Mouse (Mus musculus) neural tube, embryonic 11.5 days (tissue): Measurements from ENCODE around the gene Nxnl1. TPM values are rescaled to one million over a fixed set of nuclear protein-coding genes. Genes with fewer than 3 reads are reported as not detected.

Experiments used
- ATAC-seq: fragments of 200-750 bp; cut with Nextera tagmentation; 2 replicates; pipeline ENCODE4 v1.8.0; 2017; ENCODE audit warnings: moderate number of reproducible peaks, mild to moderate bottlenecking, moderate TSS enrichment, moderate library complexity; ENCODE audit not compliant: insufficient read depth, low FRiP score, low TSS enrichment
- DNase-seq: peaks from one replicate; pipeline ENCODE4 v3.0.0-alpha.2; 2015; ENCODE audit warnings: low spot score
- H3K27ac ChIP-seq: fragments of 300-500 bp; sonication (generic); 2 replicates; pipeline ENCODE4 v1.5.1; 2014; ENCODE audit warnings: low read depth, mild to moderate bottlenecking, low read length
- H3K27me3 ChIP-seq: fragments of 300-500 bp; sonication (generic); 2 replicates; pipeline ENCODE4 v1.6.1; 2014; ENCODE audit warnings: mild to moderate bottlenecking, low read length, mixed read lengths; ENCODE audit not compliant: control insufficient read depth, insufficient read depth
- H3K36me3 ChIP-seq: fragments of 300-500 bp; sonication (generic); 2 replicates; pipeline ENCODE4 v1.6.1; 2014; ENCODE audit warnings: mild to moderate bottlenecking, low read length, moderate library complexity, mixed read lengths; ENCODE audit not compliant: control insufficient read depth, insufficient read depth
- H3K4me1 ChIP-seq: fragments of 300-500 bp; sonication (generic); 2 replicates; pipeline ENCODE4 v1.6.1; 2014; ENCODE audit warnings: low read length, mixed read lengths; ENCODE audit not compliant: control insufficient read depth, insufficient read depth
- H3K4me2 ChIP-seq: fragments of 300-500 bp; sonication (generic); 2 replicates; pipeline ENCODE4 v1.6.1; 2014; ENCODE audit warnings: low read depth, mild to moderate bottlenecking, moderate library complexity
- H3K4me3 ChIP-seq: fragments of 300-500 bp; sonication (generic); 2 replicates; pipeline ENCODE4 v1.5.1; 2014; ENCODE audit warnings: low read depth, low read length
- H3K9ac ChIP-seq: fragments of 300-500 bp; sonication (generic); 2 replicates; pipeline ENCODE4 v1.6.1; 2014; ENCODE audit warnings: mild to moderate bottlenecking, low read length
- H3K9me3 ChIP-seq: fragments of 300-500 bp; sonication (generic); 2 replicates; pipeline ENCODE4 v1.6.1; 2016; ENCODE audit warnings: low read length; ENCODE audit not compliant: control insufficient read depth
- WGBS: fragments of 180-500 bp; shearing (Covaris S2); extraction: QIAGEN DNeasy Blood & Tissue Kit; methylation state at CpG from one replicate; pipeline ENCODE4 v1.1.7; 2014; 5-methylcytosine and 5-hydroxymethylcytosine counted together
- polyA plus RNA-seq: library from polyadenylated mRNA; unstranded; fragments of >200 nt; fragmentation: Nextera tagmentation; extraction: Ambion mirVana; gene quantifications from 2 replicates; pipeline ENCODE4 v1.2.1, GENCODE M21; 2014

Gene Nxnl1
- polyA plus RNA-seq, 1 experiment from 2014 or later: not detected

DNA sequence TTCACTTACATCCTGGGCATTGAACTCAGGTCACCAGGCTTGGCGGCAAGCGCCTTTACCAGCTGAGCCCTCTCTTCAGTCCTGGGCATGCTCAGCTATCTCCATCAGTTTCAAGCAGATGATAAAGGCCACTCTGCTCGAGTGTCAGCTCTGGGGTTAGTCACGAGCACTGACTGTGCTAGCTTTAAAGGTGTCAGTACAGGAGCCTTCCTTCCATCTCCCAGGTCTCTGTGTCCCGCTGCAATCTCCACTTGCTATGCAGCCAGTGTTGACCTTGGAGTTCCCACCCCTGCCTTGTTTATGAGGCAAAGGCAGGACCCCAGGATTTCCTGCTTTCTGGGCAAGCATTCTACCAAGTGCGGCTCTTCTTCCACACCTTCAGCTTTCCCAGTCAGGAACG, 1.2 kb upstream of the Nxnl1 start:
- Histone ChIP-seq H3K27me3 (peaks cover 18% of the 10 kb centered on the region), H3K36me3 (no peaks in the 10 kb centered on the region), H3K4me1 (peaks cover 9% of the 10 kb centered on the region; the same call in 1 of the 2 replicates), H3K4me3 (no peak overlapping the region), H3K9ac (no peak overlapping the region), H3K9me3 (0 out of 2 replicates have a peak, but pooled peaks cover 3% of the 10 kb centered on the region), H3K27ac (no peak overlapping the region), H3K4me2 (no peak overlapping the region)
- ATAC-seq (no peak), DNase-seq (no peak)
- 75% methylated on average over 7 of the region's 7 CpGs for WGBS

DNA sequence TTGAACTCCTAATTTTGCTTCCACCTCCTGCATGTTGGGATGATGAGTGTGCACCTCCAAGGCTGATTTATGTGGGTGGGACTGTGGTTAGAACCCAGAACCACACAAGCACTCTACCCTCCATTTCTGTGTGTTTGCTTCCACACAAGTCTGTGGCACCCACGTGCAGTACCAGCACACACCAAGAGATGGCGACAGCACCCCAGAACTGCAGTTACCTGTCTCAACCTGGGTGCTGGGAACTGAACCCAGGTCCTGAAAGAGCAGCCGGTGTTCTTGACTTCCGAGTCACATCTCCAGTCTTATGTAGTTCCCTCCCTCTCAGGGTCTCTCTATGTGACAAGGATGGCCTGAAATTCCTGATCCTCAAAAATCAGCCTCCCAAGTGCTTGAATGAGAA, 2.4 kb downstream of the Nxnl1 start:
- no peak overlapping the region for H3K27ac ChIP-seq

DNA sequence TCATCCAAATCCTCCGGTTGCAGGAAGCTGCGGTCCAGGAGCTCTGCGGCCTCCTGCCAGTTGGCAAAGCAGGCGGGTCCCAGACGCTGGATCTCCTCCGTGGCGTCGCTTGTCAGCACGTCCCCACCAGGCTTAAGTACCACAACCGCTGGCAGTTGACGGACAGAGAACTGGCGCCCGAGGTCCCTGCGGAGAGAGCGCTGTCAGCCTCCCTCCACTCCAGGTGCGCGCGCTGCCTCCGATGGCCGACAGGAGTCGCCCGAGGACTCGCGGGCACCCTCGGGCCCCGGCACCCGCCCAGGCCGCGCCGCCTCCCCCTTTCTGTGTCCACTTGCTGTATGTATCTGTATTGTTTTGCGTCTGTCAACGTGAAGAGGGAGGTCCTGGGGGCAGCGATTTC, 3.6 kb downstream of the Nxnl1 start:
- WGBS: under 1% methylated on average over 33 of the region's 33 CpGs
- H3K27me3 ChIP-seq: peaks cover 54% of the 10 kb centered on the region
- ATAC-seq (peak; percentile 27; the same call in 1 of the 2 replicates), DNase-seq (peak; percentile 71)
- 0 out of 2 replicates have a peak, but pooled peaks cover 3% of the 10 kb centered on the region for H3K9me3 ChIP-seq
- H3K27ac ChIP-seq: no peak overlapping the region
- H3K9ac ChIP-seq: no peak overlapping the region
- no peaks in the 10 kb centered on the region for H3K36me3 ChIP-seq
- peak overlapping the region; percentile 2; the same call in 1 of the 2 replicates for H3K4me2 ChIP-seq
- peaks cover 4% of the 10 kb centered on the region; the same call in 1 of the 2 replicates for H3K4me1 ChIP-seq
- H3K4me3 ChIP-seq: no peak overlapping the region

More for the DNA sequence above, 2.4 kb downstream of the Nxnl1 start:
- WGBS: 91% methylated on average over 4 of the region's 4 CpGs
- H3K4me2 ChIP-seq: no peak overlapping the region
- H3K36me3 ChIP-seq: no peaks in the 10 kb centered on the region
- no peaks in the 10 kb centered on the region for H3K4me1 ChIP-seq
- H3K9ac ChIP-seq: no peak overlapping the region
- H3K4me3 ChIP-seq: no peak overlapping the region
- no peak for ATAC-seq
- H3K27me3 ChIP-seq: peaks cover 47% of the 10 kb centered on the region
- DNase-seq: no peak
- 0 out of 2 replicates have a peak, but pooled peaks cover 3% of the 10 kb centered on the region for H3K9me3 ChIP-seq

GRCm38 (mm10) chr8:71561401-71561800, 5.0 kb downstream of the Nxnl1 start:
- Histone ChIP-seq H3K4me1 (peaks cover 4% of the 10 kb centered on the region; the same call in 1 of the 2 replicates), H3K9ac (no peak overlapping the region), H3K4me3 (no peak overlapping the region), H3K27me3 (peaks cover 67% of the 10 kb centered on the region), H3K27ac (no peak overlapping the region), H3K36me3 (no peaks in the 10 kb centered on the region), H3K4me2 (no peak overlapping the region), H3K9me3 (0 out of 2 replicates have a peak, but pooled peaks cover 3% of the 10 kb centered on the region)
- ATAC-seq (no peak), DNase-seq (peak; percentile 87)
- 3% methylated on average over 15 of the region's 15 CpGs for WGBS

- Histone ChIP-seq H3K4me3 (no peak overlapping the region), H3K9ac (no peak overlapping the region), H3K27ac (no peak overlapping the region), H3K36me3 (no peaks in the 10 kb centered on the region), H3K4me2 (no peak overlapping the region), H3K9me3 (0 out of 2 replicates have a peak, but pooled peaks cover 3% of the 10 kb centered on the region), H3K4me1 (peaks cover 4% of the 10 kb centered on the region; the same call in 1 of the 2 replicates), H3K27me3 (peaks cover 67% of the 10 kb centered on the region)
- ATAC-seq: no peak
- WGBS: 86% methylated on average over 5 of the region's 5 CpGs
- DNase-seq: no peak
Measured at GRCm38 (mm10) chr8:71560765-71561164, 5.6 kb downstream of the Nxnl1 start.

- Histone ChIP-seq H3K27ac (no peak overlapping the region), H3K36me3 (no peaks in the 10 kb centered on the region), H3K9ac (no peak overlapping the region), H3K4me1 (peaks cover 4% of the 10 kb centered on the region; the same call in 1 of the 2 replicates), H3K4me3 (no peak overlapping the region), H3K27me3 (peaks cover 70% of the 10 kb centered on the region), H3K9me3 (0 out of 2 replicates have a peak, but pooled peaks cover 3% of the 10 kb centered on the region), H3K4me2 (no peak overlapping the region)
- no peak for ATAC-seq
- WGBS: 78% methylated on average over 3 of the region's 3 CpGs
- no peak for DNase-seq
Measured at GRCm38 (mm10) chr8:71560071-71560470, 6.3 kb downstream of the Nxnl1 start.

DNA sequence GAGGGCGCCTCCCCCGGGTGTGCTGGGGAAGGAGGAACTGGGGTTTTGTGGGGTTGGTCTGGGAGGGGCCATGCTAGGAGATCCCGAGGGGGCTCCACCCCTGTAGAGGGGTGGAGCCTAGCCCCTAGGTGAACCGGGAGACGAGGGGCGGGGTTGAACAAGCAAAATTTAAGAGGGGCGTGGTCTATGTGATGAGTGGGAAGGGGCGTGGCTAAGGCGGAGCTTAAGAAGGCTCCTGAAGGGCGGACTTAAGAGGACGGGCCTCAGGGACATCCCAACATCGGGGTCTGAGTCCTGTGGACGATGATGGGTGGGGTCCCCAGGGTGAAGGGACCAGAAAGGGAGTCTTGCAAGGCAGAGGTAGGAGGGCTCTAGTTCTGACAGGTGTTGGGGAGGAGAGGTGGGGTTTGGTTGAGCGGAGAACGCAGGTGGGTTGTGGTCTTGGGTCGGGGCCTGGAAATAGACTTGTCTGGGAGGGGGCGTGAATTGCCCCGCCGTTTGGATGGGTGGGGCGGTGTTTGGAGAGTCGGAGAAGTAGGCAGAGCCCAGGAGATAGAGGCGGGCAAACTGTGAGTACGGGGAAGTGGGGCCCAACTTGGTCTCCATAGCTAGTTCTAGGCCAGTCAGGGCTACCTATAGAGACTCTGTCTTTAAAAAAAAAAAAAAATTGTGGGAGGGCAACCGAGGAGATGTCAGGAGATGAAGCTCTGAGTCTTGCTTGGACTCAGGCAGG, 7.3 kb downstream of the Nxnl1 start:
- ATAC-seq (0 out of 2 replicates have a peak, but pooled peaks have one; percentile 41), DNase-seq (peak; percentile 58)
- 2% methylated on average over 24 of the region's 24 CpGs for WGBS
- Histone ChIP-seq H3K4me3 (peak overlapping the region; percentile 18; the same call in 1 of the 2 replicates), H3K4me1 (peaks cover 4% of the 10 kb centered on the region; the same call in 1 of the 2 replicates), H3K27ac (no peak overlapping the region), H3K9me3 (no peaks in the 10 kb centered on the region), H3K36me3 (no peaks in the 10 kb centered on the region), H3K9ac (no peak overlapping the region), H3K4me2 (peak overlapping the region; percentile 38), H3K27me3 (peaks cover 70% of the 10 kb centered on the region)

DNA sequence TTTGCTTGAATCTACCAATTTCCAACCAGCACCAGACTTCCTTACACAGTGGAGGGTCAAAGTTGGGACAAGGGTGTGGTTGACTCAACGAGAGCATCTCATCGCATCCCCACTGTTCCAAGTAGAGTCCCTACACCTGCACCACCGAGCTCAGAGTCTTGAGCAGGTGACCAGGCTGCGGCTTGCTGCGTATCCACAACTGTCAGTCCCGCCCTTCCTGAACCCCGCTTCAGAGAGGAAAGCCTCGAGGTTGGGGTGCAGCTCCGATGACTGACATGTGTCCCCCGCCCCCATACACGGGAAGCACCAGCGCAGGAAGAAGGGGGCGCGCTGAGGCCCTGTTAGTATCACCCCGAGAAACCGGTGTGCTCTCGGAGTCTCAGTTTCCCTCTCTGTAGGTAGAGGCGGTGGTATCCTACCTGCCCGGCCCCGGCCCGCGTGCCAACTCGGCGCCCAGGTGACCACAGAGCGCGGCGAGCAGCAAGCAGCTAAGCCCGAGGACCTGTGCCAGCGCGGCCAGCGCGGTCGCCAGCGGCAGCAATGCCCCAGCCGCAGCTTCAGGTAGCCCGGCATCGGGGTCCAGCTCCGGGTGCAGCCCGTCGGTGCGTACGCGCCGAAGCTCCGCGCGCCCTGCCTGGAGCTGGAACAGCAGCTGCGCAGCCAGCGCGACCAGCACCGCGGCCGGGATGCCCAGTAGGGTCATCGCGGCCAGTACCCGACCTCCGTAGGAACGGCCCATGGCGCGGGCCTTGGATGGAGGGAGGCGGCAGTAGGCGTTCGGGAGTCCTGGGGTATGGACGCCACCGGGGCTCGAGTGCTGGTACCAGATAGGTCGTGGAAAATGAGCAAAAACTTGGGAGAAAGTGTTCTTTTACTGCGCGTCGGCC, 8.1 kb downstream of the Nxnl1 start, which contains the start of gene Tmem221:
TSS of gene Tmem221 (minus strand) at position 801 of the 887 bp plus-strand sequence.
- H3K27ac ChIP-seq: no peak within 1 kb of the TSS
- H3K27me3 ChIP-seq: peaks cover 69% of the 10 kb centered on the region
- ATAC-seq: 0 out of 2 replicates have a peak, but pooled peaks have one; percentile 7
- H3K4me2 ChIP-seq: peak within 1 kb of the TSS; percentile 38
- 4% methylated on average over 70 of the region's 70 CpGs for WGBS
- peak within 1 kb of the TSS; percentile 18 for H3K4me3 ChIP-seq
- DNase-seq: no peak
- H3K9ac ChIP-seq: no peak within 1 kb of the TSS
- no peaks in the 10 kb centered on the region for H3K9me3 ChIP-seq
- H3K4me1 ChIP-seq: peaks cover 4% of the 10 kb centered on the region; the same call in 1 of the 2 replicates
- H3K36me3 ChIP-seq: no peaks in the 10 kb centered on the region
